Mouse (Mus musculus): ENCODE data around the gene Mrpl4. TPM values are rescaled to one million over a fixed set of nuclear protein-coding genes. Genes with fewer than 3 reads are reported as not detected.
"Not testable (repeated sequence)": the region's sequence is repeated elsewhere in the genome, so short reads cannot be mapped to it uniquely, and the experiment has no call there.

Mrpl4 gene
- polyA plus RNA-seq, 1 experiment from 2014 or later, result 98.6 TPM

GRCm38 (mm10) chr9:20995069-20995468, 7.5 kb upstream of the Mrpl4 start:
- DNase-seq (no peak), ATAC-seq (ENCODE audit: low FRiP score, low TSS enrichment) (no peak)
- no peaks in the 10 kb centered on the region for H3K27me3 ChIP-seq (ENCODE audit: control insufficient read depth, insufficient read depth, low read length)
- no peak overlapping the region for H3K9ac ChIP-seq (replicated peaks; ENCODE audit: low read length)
- no peaks in the 10 kb centered on the region for H3K9me3 ChIP-seq (ENCODE audit: control insufficient read depth, low read length)
- WGBS, result 69% methylated on average over 3 of the region's 3 CpGs
- no peak overlapping the region for H3K4me2 ChIP-seq (ENCODE audit: low read length)
- no peak overlapping the region for H3K27ac ChIP-seq (replicated peaks; ENCODE audit: low read depth, low read length)
- no peak overlapping the region for H3K4me3 ChIP-seq (replicated peaks; ENCODE audit: low read depth, low read length)
- H3K4me1 ChIP-seq (ENCODE audit: control insufficient read depth, insufficient read depth, low read length), result no peaks in the 10 kb centered on the region
- H3K36me3 ChIP-seq (ENCODE audit: control insufficient read depth, insufficient read depth, low read length), result no peaks in the 10 kb centered on the region

- 89% methylated on average over 8 of the region's 8 CpGs for WGBS
- H3K27ac ChIP-seq (replicated peaks; ENCODE audit: low read depth, low read length), result no peak overlapping the region
- H3K9ac ChIP-seq (replicated peaks; ENCODE audit: low read length), result no peak overlapping the region
- DNase-seq (no peak), ATAC-seq (ENCODE audit: low FRiP score, low TSS enrichment) (no peak)
- no peaks in the 10 kb centered on the region for H3K36me3 ChIP-seq (ENCODE audit: control insufficient read depth, insufficient read depth, low read length)
- H3K4me3 ChIP-seq (replicated peaks; ENCODE audit: low read depth, low read length), result no peak overlapping the region
- H3K27me3 ChIP-seq (ENCODE audit: control insufficient read depth, insufficient read depth, low read length), result no peaks in the 10 kb centered on the region
- no peaks in the 10 kb centered on the region for H3K9me3 ChIP-seq (ENCODE audit: control insufficient read depth, low read length)
- no peaks in the 10 kb centered on the region for H3K4me1 ChIP-seq (ENCODE audit: control insufficient read depth, insufficient read depth, low read length)
- H3K4me2 ChIP-seq (ENCODE audit: low read length), result no peak overlapping the region
Observed at GRCm38 (mm10) chr9:20997065-20997464, 5.5 kb upstream of the Mrpl4 start.

GRCm38 (mm10) chr9:20998337-20998736, 4.2 kb upstream of the Mrpl4 start:
- H3K27me3 ChIP-seq (ENCODE audit: control insufficient read depth, insufficient read depth, low read length); H3K4me1 ChIP-seq (ENCODE audit: control insufficient read depth, insufficient read depth, low read length); H3K4me3 ChIP-seq (replicated peaks; ENCODE audit: low read depth, low read length); H3K9me3 ChIP-seq (ENCODE audit: control insufficient read depth, low read length); H3K36me3 ChIP-seq (ENCODE audit: control insufficient read depth, insufficient read depth, low read length); H3K9ac ChIP-seq (replicated peaks; ENCODE audit: low read length); ATAC-seq (ENCODE audit: low FRiP score, low TSS enrichment); H3K27ac ChIP-seq (replicated peaks; ENCODE audit: low read depth, low read length); H3K4me2 ChIP-seq (ENCODE audit: low read length): not testable (repeated sequence)
- 78% methylated on average over 1 of the region's 1 CpGs for WGBS
- peak; percentile 57 for DNase-seq

- H3K4me1 ChIP-seq (ENCODE audit: control insufficient read depth, insufficient read depth, low read length), result 0 out of 2 replicates have a peak, but pooled peaks cover 3% of the 10 kb centered on the region
- no peaks in the 10 kb centered on the region for H3K9me3 ChIP-seq (ENCODE audit: control insufficient read depth, low read length)
Observed at GRCm38 (mm10) chr9:21000811-21001210, 1.7 kb upstream of the Mrpl4 start.

GRCm38 (mm10) chr9:21001651-21002200, 812 bp upstream of the Mrpl4 start:
- no peaks in the 10 kb centered on the region for H3K27me3 ChIP-seq (ENCODE audit: control insufficient read depth, insufficient read depth, low read length)
- H3K27ac ChIP-seq (replicated peaks; ENCODE audit: low read depth, low read length), result no peak overlapping the region
- H3K4me1 ChIP-seq (ENCODE audit: control insufficient read depth, insufficient read depth, low read length), result 0 out of 2 replicates have a peak, but pooled peaks cover 3% of the 10 kb centered on the region
- no peak overlapping the region for H3K9ac ChIP-seq (replicated peaks; ENCODE audit: low read length)
- DNase-seq (no peak), ATAC-seq (ENCODE audit: low FRiP score, low TSS enrichment) (no peak)
- WGBS, result 73% methylated on average over 6 of the region's 6 CpGs
- H3K36me3 ChIP-seq (ENCODE audit: control insufficient read depth, insufficient read depth, low read length), result peaks cover 24% of the 10 kb centered on the region
- no peak overlapping the region; the same call in 1 of the 2 replicates for H3K4me2 ChIP-seq (ENCODE audit: low read length)
- no peak overlapping the region for H3K4me3 ChIP-seq (replicated peaks; ENCODE audit: low read depth, low read length)
- H3K9me3 ChIP-seq (ENCODE audit: control insufficient read depth, low read length), result no peaks in the 10 kb centered on the region

More at GRCm38 (mm10) chr9:21000811-21001210, 1.7 kb upstream of the Mrpl4 start:
- Histone ChIP-seq H3K4me3 (replicated peaks; ENCODE audit: low read depth, low read length) (no peak overlapping the region), H3K27ac (replicated peaks; ENCODE audit: low read depth, low read length) (no peak overlapping the region), H3K9ac (replicated peaks; ENCODE audit: low read length) (no peak overlapping the region), H3K36me3 (ENCODE audit: control insufficient read depth, insufficient read depth, low read length) (peaks cover 16% of the 10 kb centered on the region), H3K27me3 (ENCODE audit: control insufficient read depth, insufficient read depth, low read length) (no peaks in the 10 kb centered on the region), H3K4me2 (ENCODE audit: low read length) (no peak overlapping the region)
- DNase-seq, result peak; percentile 39
- no peak for ATAC-seq (ENCODE audit: low FRiP score, low TSS enrichment)

GRCm38 (mm10) chr9:21002270-21002626, 290 bp upstream of the Mrpl4 start:
- H3K9me3 ChIP-seq (ENCODE audit: control insufficient read depth, low read length), result no peaks in the 10 kb centered on the region
- H3K27ac ChIP-seq (replicated peaks; ENCODE audit: low read depth, low read length), result peak overlapping the region; percentile 84
- H3K4me3 ChIP-seq (replicated peaks; ENCODE audit: low read depth, low read length), result peak overlapping the region; percentile 83
- H3K27me3 ChIP-seq (ENCODE audit: control insufficient read depth, insufficient read depth, low read length), result no peaks in the 10 kb centered on the region
- 0 out of 2 replicates have a peak, but pooled peaks cover 3% of the 10 kb centered on the region for H3K4me1 ChIP-seq (ENCODE audit: control insufficient read depth, insufficient read depth, low read length)
- H3K36me3 ChIP-seq (ENCODE audit: control insufficient read depth, insufficient read depth, low read length), result peaks cover 29% of the 10 kb centered on the region
- peak overlapping the region; percentile 86 for H3K4me2 ChIP-seq (ENCODE audit: low read length)
- H3K9ac ChIP-seq (replicated peaks; ENCODE audit: low read length), result peak overlapping the region; percentile 88
- WGBS, result 12% methylated on average over 7 of the region's 7 CpGs
- DNase-seq (no peak), ATAC-seq (ENCODE audit: low FRiP score, low TSS enrichment) (peak; percentile 2; the same call in 1 of the 2 replicates)

GRCm38 (mm10) chr9:21007313-21007952, 4.9 kb downstream of the Mrpl4 start:
- Histone ChIP-seq H3K9ac (replicated peaks; ENCODE audit: low read length) (no peak overlapping the region), H3K9me3 (ENCODE audit: control insufficient read depth, low read length) (no peaks in the 10 kb centered on the region), H3K4me3 (replicated peaks; ENCODE audit: low read depth, low read length) (no peak overlapping the region), H3K27ac (replicated peaks; ENCODE audit: low read depth, low read length) (no peak overlapping the region), H3K27me3 (ENCODE audit: control insufficient read depth, insufficient read depth, low read length) (no peaks in the 10 kb centered on the region), H3K4me2 (ENCODE audit: low read length) (no peak overlapping the region), H3K36me3 (ENCODE audit: control insufficient read depth, insufficient read depth, low read length) (peaks cover 49% of the 10 kb centered on the region), H3K4me1 (ENCODE audit: control insufficient read depth, insufficient read depth, low read length) (0 out of 2 replicates have a peak, but pooled peaks cover 3% of the 10 kb centered on the region)
- 95% methylated on average over 10 of the region's 10 CpGs for WGBS
- DNase-seq (no peak), ATAC-seq (ENCODE audit: low FRiP score, low TSS enrichment) (no peak)

- Histone ChIP-seq H3K4me2 (ENCODE audit: low read length) (no peak overlapping the region), H3K4me1 (ENCODE audit: control insufficient read depth, insufficient read depth, low read length) (0 out of 2 replicates have a peak, but pooled peaks cover 3% of the 10 kb centered on the region), H3K27ac (replicated peaks; ENCODE audit: low read depth, low read length) (no peak overlapping the region), H3K4me3 (replicated peaks; ENCODE audit: low read depth, low read length) (no peak overlapping the region), H3K9me3 (ENCODE audit: control insufficient read depth, low read length) (no peaks in the 10 kb centered on the region), H3K36me3 (ENCODE audit: control insufficient read depth, insufficient read depth, low read length) (peaks cover 49% of the 10 kb centered on the region), H3K9ac (replicated peaks; ENCODE audit: low read length) (no peak overlapping the region), H3K27me3 (ENCODE audit: control insufficient read depth, insufficient read depth, low read length) (no peaks in the 10 kb centered on the region)
- no peak for ATAC-seq (ENCODE audit: low FRiP score, low TSS enrichment)
- DNase-seq, result no peak
- WGBS, result 85% methylated on average over 7 of the region's 7 CpGs
Observed at GRCm38 (mm10) chr9:21008007-21008406, 5.5 kb downstream of the Mrpl4 start.

GRCm38 (mm10) chr9:21010362-21010761, 7.8 kb downstream of the Mrpl4 start:
- 78% methylated on average over 2 of the region's 2 CpGs for WGBS
- no peaks in the 10 kb centered on the region for H3K9me3 ChIP-seq (ENCODE audit: control insufficient read depth, low read length)

More at GRCm38 (mm10) chr9:21010362-21010761, 7.8 kb downstream of the Mrpl4 start:
- Histone ChIP-seq H3K4me2 (ENCODE audit: low read length) (no peak overlapping the region), H3K4me1 (ENCODE audit: control insufficient read depth, insufficient read depth, low read length) (no peaks in the 10 kb centered on the region), H3K9ac (replicated peaks; ENCODE audit: low read length) (no peak overlapping the region), H3K36me3 (ENCODE audit: control insufficient read depth, insufficient read depth, low read length) (peaks cover 38% of the 10 kb centered on the region), H3K27me3 (ENCODE audit: control insufficient read depth, insufficient read depth, low read length) (peaks cover 15% of the 10 kb centered on the region), H3K4me3 (replicated peaks; ENCODE audit: low read depth, low read length) (no peak overlapping the region), H3K27ac (replicated peaks; ENCODE audit: low read depth, low read length) (no peak overlapping the region)
- ATAC-seq (ENCODE audit: low FRiP score, low TSS enrichment), result no peak
- DNase-seq, result no peak
